Mouse (Mus musculus) lung, postnatal 0 days (tissue): Measurements from ENCODE around the gene Mier1. TPM values are rescaled to one million over a fixed set of nuclear protein-coding genes. Genes with fewer than 3 reads are reported as not detected.
A peak's percentile ranks its signal among the peaks of the same experiment; 100 is the strongest.

ENCODE experiments used
- ATAC-seq: fragments of 200-750 bp; cut with Nextera tagmentation; 2 replicates; pipeline ENCODE4 v1.8.0; 2017; ENCODE audit warnings: moderate library complexity
- DNase-seq: peaks from one replicate; pipeline ENCODE4 v3.0.0-alpha.2; 2016; ENCODE audit warnings: low spot score
- H3K27ac ChIP-seq: fragments of 300-500 bp; sonication (generic); 2 replicates; pipeline ENCODE4 v1.5.1; 2014; ENCODE audit warnings: antibody characterized with exemption, mild to moderate bottlenecking, low read length, mixed read lengths
- H3K27me3 ChIP-seq: fragments of 300-500 bp; sonication (generic); replicated peaks from 2 replicates; pipeline ENCODE4 v1.6.1; 2014; ENCODE audit warnings: low read length, mixed read lengths; ENCODE audit not compliant: insufficient read depth
- H3K36me3 ChIP-seq: fragments of 300-500 bp; sonication (generic); 2 replicates; pipeline ENCODE4 v1.6.1; 2014; ENCODE audit warnings: low read length, mixed read lengths; ENCODE audit not compliant: insufficient read depth
- H3K4me1 ChIP-seq: fragments of 300-500 bp; sonication (generic); 2 replicates; pipeline ENCODE4 v1.6.1; 2014; ENCODE audit warnings: antibody characterized with exemption, low read depth, low read length, mixed read lengths; ENCODE audit not compliant: insufficient read depth
- H3K4me2 ChIP-seq: fragments of 300-500 bp; sonication (generic); replicated peaks from 2 replicates; pipeline ENCODE4 v1.6.1; 2014; ENCODE audit warnings: low read depth, mild to moderate bottlenecking, low read length, moderate library complexity, mixed read lengths
- H3K4me3 ChIP-seq: fragments of 300-500 bp; sonication (generic); 2 replicates; pipeline ENCODE4 v1.5.1; 2014; ENCODE audit warnings: low read depth, low read length
- H3K9ac ChIP-seq: fragments of 300-500 bp; sonication (generic); replicated peaks from 2 replicates; pipeline ENCODE4 v1.6.1; 2014; ENCODE audit warnings: low read depth, mild to moderate bottlenecking
- H3K9me3 ChIP-seq: fragments of 300-500 bp; sonication (generic); 2 replicates; pipeline ENCODE4 v1.6.1; 2016; ENCODE audit warnings: low read length, mixed read lengths
- CTCF ChIP-seq: IDR thresholded peaks from 2 replicates; pipeline ENCODE4 v1.5.1; 2016; ENCODE audit warnings: antibody characterized with exemption, mild to moderate bottlenecking
- EP300 ChIP-seq: IDR thresholded peaks from 2 replicates; pipeline ENCODE4 v1.6.1; 2016; ENCODE audit warnings: antibody characterized with exemption, mild to moderate bottlenecking, control low read depth
- WGBS: fragments of 180-500 bp; shearing (Covaris S2); extraction: QIAGEN DNeasy Blood & Tissue Kit; methylation state at CpG from one replicate; pipeline ENCODE4 v1.1.7; 2014; 5-methylcytosine and 5-hydroxymethylcytosine counted together
- polyA plus RNA-seq: library from polyadenylated mRNA; unstranded; fragments of >200 nt; fragmentation: Nextera tagmentation; extraction: Ambion mirVana; gene quantifications from 2 replicates; pipeline ENCODE4 v1.2.1, GENCODE M21; 2015

Mier1 gene
- 47.1 and 49.2 TPM in 2 replicates for polyA plus RNA-seq

DNA sequence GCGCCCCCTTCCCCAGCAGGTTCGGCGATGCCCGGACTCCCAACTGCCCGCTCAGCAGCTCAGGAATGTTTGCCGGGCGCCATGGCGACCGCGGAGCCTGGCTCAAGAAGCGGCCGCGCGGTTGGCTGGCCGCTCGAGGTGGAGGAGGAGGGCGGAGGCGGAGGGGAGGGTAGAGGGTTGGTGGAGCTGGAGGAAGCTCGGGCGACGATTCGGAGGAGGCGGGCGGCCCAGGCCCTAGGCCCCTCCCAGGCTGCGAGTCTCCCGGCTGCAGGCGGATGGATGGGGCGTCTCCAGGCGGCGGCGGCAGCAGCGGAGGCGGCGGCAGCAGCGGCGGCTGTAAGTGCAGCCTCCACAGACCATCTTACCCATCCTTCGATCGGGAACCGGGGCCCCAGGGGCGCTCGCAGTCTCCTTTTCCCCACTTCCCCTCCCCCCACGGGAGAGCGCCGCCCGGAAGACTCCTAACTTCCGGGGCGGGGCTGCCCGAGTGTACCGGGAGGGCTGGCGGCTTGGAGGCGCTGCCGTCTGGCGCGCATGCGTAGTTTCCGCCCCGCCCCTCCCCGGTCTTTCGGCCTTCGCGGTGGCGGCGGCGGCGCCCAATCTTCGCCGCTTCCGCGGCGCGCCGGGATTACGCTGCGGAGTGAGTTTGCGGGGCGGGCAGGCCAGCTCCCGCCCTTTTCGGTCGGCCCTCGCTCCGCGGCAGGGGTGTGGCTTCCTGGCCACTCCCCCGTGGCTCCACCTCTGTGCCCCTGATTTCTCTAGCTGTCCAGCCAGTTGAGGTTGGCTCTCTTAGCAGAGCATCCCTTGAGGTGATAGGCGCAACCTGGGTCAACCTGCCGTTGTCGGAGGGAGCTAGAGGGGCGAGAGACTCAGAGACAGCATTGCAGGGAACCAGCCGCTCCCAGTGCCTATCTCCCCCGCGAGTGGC is at the start of gene Mier1, which contains the start of gene Wdr78:
Gene Mier1, plus strand, starts transcription at position 207 of the 928 bp plus-strand sequence.
Gene Wdr78, minus strand, starts transcription at position 372 of the 928 bp plus-strand sequence.
- H3K4me1 ChIP-seq = 0 out of 2 replicates have a peak, but pooled peaks cover 6% of the 10 kb centered on the region
- DNase-seq = peak; percentile 99
- no peaks in the 10 kb centered on the region for H3K9me3 ChIP-seq
- no peak for TF ChIP-seq CTCF
- TF ChIP-seq EP300 = 0 out of 2 replicates have a peak, but pooled peaks have one; percentile 26
- H3K36me3 ChIP-seq = 0 out of 2 replicates have a peak, but pooled peaks cover 3% of the 10 kb centered on the region
- peak within 1 kb of the TSS; percentile 97 for H3K27ac ChIP-seq
- under 1% methylated on average over 74 of the region's 90 CpGs for WGBS
- H3K4me2 ChIP-seq = peak within 1 kb of the TSS; percentile 94
- peak within 1 kb of the TSS; percentile 69 for H3K9ac ChIP-seq
- H3K4me3 ChIP-seq = peak within 1 kb of the TSS; percentile 84
- H3K27me3 ChIP-seq = no peaks in the 10 kb centered on the region
- peak; percentile 98 for ATAC-seq

- no peak for TF ChIP-seq CTCF
- no peak for TF ChIP-seq EP300
- DNase-seq (no peak), ATAC-seq (no peak)
- Histone ChIP-seq H3K27me3 (no peaks in the 10 kb centered on the region), H3K4me3 (no peak overlapping the region), H3K9me3 (no peaks in the 10 kb centered on the region), H3K9ac (no peak overlapping the region), H3K4me2 (no peak overlapping the region), H3K4me1 (no peaks in the 10 kb centered on the region), H3K27ac (no peak overlapping the region), H3K36me3 (no peaks in the 10 kb centered on the region)
- WGBS = 52% methylated on average over 2 of the region's 2 CpGs
Observed at GRCm38 (mm10) chr4:103064421-103064820, 49.8 kb upstream of the Mier1 start.

DNA sequence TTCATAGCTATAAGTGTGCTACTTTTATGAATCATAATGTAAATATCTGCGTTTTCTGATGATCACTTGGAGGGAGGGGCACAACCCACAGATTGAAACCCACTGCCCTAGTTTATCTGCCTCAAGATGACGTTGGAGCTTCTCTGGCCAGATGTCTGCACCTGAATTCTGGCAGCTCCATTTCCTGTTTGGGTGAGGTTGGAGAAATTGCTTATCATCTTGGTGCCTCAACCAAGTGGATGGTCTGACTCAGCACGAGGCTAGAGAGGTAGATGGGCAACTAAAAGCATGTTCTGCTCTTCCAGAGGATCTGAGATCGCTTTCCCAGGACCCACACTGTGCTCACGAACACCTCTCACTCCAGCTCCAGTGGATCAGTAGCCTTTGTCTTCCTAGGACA is 49.2 kb upstream of the Mier1 start:
- H3K4me3 ChIP-seq = no peak overlapping the region
- no peak overlapping the region for H3K9ac ChIP-seq
- no peaks in the 10 kb centered on the region for H3K36me3 ChIP-seq
- H3K27ac ChIP-seq = no peak overlapping the region
- DNase-seq (no peak), ATAC-seq (no peak)
- no peak overlapping the region for H3K4me2 ChIP-seq
- no peaks in the 10 kb centered on the region for H3K27me3 ChIP-seq
- H3K9me3 ChIP-seq = no peaks in the 10 kb centered on the region
- H3K4me1 ChIP-seq = no peaks in the 10 kb centered on the region
- no peak for TF ChIP-seq EP300
- TF ChIP-seq CTCF = no peak
- 59% methylated on average over 5 of the region's 5 CpGs for WGBS

DNA sequence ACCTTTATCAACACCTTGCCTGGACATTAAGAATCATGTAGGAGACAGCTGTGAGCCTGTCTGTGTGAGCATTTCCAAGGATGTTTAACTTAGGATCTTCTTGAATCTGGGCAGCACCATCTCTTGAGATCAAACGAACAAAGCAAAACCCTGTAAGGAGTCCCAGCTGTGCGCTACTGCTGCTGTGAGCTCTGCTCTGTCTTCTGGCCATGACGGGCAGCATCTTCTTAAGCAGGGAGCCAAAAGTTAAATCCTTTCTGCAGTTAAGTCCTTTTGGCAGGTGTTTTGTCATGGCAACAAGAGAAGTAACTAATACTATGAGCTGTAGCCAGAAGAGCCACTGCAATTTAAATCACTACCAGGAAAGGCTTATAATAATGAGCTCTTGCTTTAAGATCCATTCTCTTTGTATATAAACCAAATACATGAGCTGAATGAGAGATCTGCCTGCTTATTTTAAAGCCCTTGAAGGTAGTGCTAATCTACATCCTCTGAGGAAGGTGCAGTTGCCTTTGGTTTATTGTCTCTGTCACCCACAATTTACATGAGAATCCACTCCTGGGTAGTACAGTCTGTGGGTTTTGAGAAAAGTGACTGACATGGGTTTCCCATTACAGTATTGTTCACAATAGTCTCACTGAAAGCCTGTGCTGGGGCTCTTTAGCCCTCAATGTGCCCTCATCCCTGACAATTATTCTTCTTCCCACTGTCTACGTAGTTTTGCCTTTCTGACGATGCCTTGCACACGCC is 46.1 kb upstream of the Mier1 start:
- no peak overlapping the region for H3K27ac ChIP-seq
- TF ChIP-seq CTCF = no peak
- TF ChIP-seq EP300 = no peak
- no peak for ATAC-seq
- H3K4me3 ChIP-seq = no peak overlapping the region
- no peaks in the 10 kb centered on the region for H3K4me1 ChIP-seq
- H3K4me2 ChIP-seq = no peak overlapping the region
- no peaks in the 10 kb centered on the region for H3K27me3 ChIP-seq
- H3K9ac ChIP-seq = no peak overlapping the region
- no peaks in the 10 kb centered on the region for H3K36me3 ChIP-seq
- H3K9me3 ChIP-seq = no peaks in the 10 kb centered on the region
- 82% methylated on average over 6 of the region's 6 CpGs for WGBS
- no peak for DNase-seq

DNA sequence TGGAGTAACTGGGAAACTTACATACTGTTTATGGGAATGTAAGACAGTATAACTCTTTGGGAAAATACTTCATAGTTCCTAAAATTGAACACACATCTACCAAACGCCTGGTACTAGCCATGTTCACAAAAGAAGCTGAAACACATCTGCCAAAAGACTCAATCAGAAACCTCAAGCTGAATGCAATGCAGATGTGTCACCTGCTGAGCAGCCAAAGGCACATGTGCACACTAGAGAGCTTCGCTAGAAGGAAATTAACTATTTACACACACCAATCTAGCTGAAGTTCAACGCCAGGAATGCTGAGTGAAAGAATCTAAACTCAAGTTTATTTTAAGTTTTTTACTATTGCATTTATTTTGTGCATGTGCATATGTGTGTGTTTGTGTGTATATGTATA is 43.6 kb upstream of the Mier1 start:
- H3K27ac ChIP-seq = no peak overlapping the region
- H3K27me3 ChIP-seq = no peaks in the 10 kb centered on the region
- no peak for TF ChIP-seq EP300
- no peak for TF ChIP-seq CTCF
- H3K4me3 ChIP-seq = no peak overlapping the region
- H3K36me3 ChIP-seq = no peaks in the 10 kb centered on the region
- H3K4me1 ChIP-seq = no peaks in the 10 kb centered on the region
- DNase-seq = no peak
- no peak for ATAC-seq
- no peak overlapping the region for H3K9ac ChIP-seq
- no peaks in the 10 kb centered on the region for H3K9me3 ChIP-seq
- 81% methylated on average over 3 of the region's 3 CpGs for WGBS
- no peak overlapping the region for H3K4me2 ChIP-seq

GRCm38 (mm10) chr4:103085237-103085636 is 29.0 kb upstream of the Mier1 start:
- DNase-seq (no peak), ATAC-seq (no peak)
- Histone ChIP-seq H3K9me3 (no peaks in the 10 kb centered on the region), H3K9ac (no peak overlapping the region), H3K4me1 (no peaks in the 10 kb centered on the region), H3K27me3 (no peaks in the 10 kb centered on the region), H3K4me2 (no peak overlapping the region), H3K27ac (no peak overlapping the region), H3K4me3 (no peak overlapping the region), H3K36me3 (no peaks in the 10 kb centered on the region)
- TF ChIP-seq EP300 = no peak
- TF ChIP-seq CTCF = 0 out of 2 replicates have a peak, but pooled peaks have one; percentile 6
- WGBS = 91% methylated on average over 5 of the region's 5 CpGs
